Mouse (Mus musculus) small intestine, adult 2 months (tissue): ENCODE measurements around the gene Cetn3. TPM values are rescaled to one million over a fixed set of nuclear protein-coding genes. Genes with fewer than 3 reads are reported as not detected.

Source experiments
- H3K27ac ChIP-seq: fragments of 200-500 bp; 2 replicates; pipeline ENCODE4 v1.5.1; 2012; ENCODE audit warnings: low read depth, low read length, control low read depth, inconsistent platforms; ENCODE audit not compliant: insufficient read depth
- H3K27me3 ChIP-seq: fragments of 200-500 bp; 2 replicates; pipeline ENCODE4 v1.6.1; 2012; ENCODE audit warnings: mild to moderate bottlenecking, moderate library complexity, low read length, inconsistent platforms; ENCODE audit not compliant: control insufficient read depth, insufficient read depth
- H3K36me3 ChIP-seq: fragments of 200-500 bp; 2 replicates; pipeline ENCODE4 v1.6.1; 2012; ENCODE audit warnings: mild to moderate bottlenecking, low read length, control low read depth, inconsistent platforms; ENCODE audit not compliant: control insufficient read depth, insufficient read depth
- H3K4me1 ChIP-seq: fragments of 200-500 bp; 2 replicates; pipeline ENCODE4 v1.6.1; 2012; ENCODE audit warnings: low read length, inconsistent platforms, mixed read lengths; ENCODE audit not compliant: control insufficient read depth, insufficient read depth, insufficient read length
- H3K4me3 ChIP-seq: fragments of 200-500 bp; 2 replicates; pipeline ENCODE4 v1.5.1; 2012; ENCODE audit warnings: low read depth, mild to moderate bottlenecking, control low read depth, inconsistent platforms, low read length, moderate library complexity
- CTCF ChIP-seq: fragments of 200-500 bp; IDR thresholded peaks from 2 replicates; pipeline ENCODE4 v1.5.1; 2012; ENCODE audit warnings: low read depth, mild to moderate bottlenecking, control low read depth, inconsistent platforms, low read length, moderate library complexity, mixed read lengths; ENCODE audit not compliant: insufficient replicate concordance, insufficient read length; ENCODE audit errors: extremely low read depth
- POLR2A ChIP-seq: fragments of 200-500 bp; IDR thresholded peaks from 2 replicates; pipeline ENCODE4 v1.6.1; 2012; ENCODE audit warnings: low read depth, mild to moderate bottlenecking, control low read depth, inconsistent platforms, low read length, moderate library complexity
- WGBS: fragments of 180-500 bp; shearing (Covaris S2); methylation state at CpG from one replicate; pipeline ENCODE4 v1.1.7; 2018; 5-methylcytosine and 5-hydroxymethylcytosine counted together
- polyA plus RNA-seq: library from polyadenylated mRNA; depleted of rRNA; stranded (reverse); fragments of >200 nt; gene quantifications from 2 replicates; pipeline ENCODE4 v1.2.3, GENCODE M21; 2012; rRNA removed

Gene Cetn3
- 0.30 and 0.68 TPM in 2 replicates for polyA plus RNA-seq

- TF ChIP-seq POLR2A: no peak
- no peak for TF ChIP-seq CTCF
- Histone ChIP-seq H3K4me3 (peak within 1 kb of the TSS; percentile 77), H3K4me1 (peaks cover 3% of the 10 kb centered on the region; the same call in 1 of the 2 replicates), H3K27me3 (no peaks in the 10 kb centered on the region), H3K27ac (peak within 1 kb of the TSS; percentile 76), H3K36me3 (peaks cover 8% of the 10 kb centered on the region)
- under 1% methylated on average over 29 of the region's 29 CpGs for WGBS
These were observed at the start of gene Cetn3 for GRCm38 (mm10) chr13:81782971-81783404. TSS of gene Cetn3 (plus strand) at chr13:81783077.

GRCm38 (mm10) chr13:81736606-81737005, 46.3 kb upstream of the Cetn3 start:
- TF ChIP-seq CTCF: no peak
- TF ChIP-seq POLR2A: no peak
- no peaks in the 10 kb centered on the region for H3K36me3 ChIP-seq
- H3K4me1 ChIP-seq: no peaks in the 10 kb centered on the region
- no peaks in the 10 kb centered on the region for H3K27me3 ChIP-seq
- no peak overlapping the region for H3K27ac ChIP-seq
- no peak overlapping the region for H3K4me3 ChIP-seq
- 82% methylated on average over 5 of the region's 5 CpGs for WGBS

- WGBS: 34% methylated on average over 3 of the region's 3 CpGs
- no peaks in the 10 kb centered on the region for H3K27me3 ChIP-seq
- TF ChIP-seq CTCF: no peak
- no peak for TF ChIP-seq POLR2A
- H3K27ac ChIP-seq: no peak overlapping the region
- H3K4me1 ChIP-seq: no peaks in the 10 kb centered on the region
- H3K4me3 ChIP-seq: no peak overlapping the region
- no peaks in the 10 kb centered on the region for H3K36me3 ChIP-seq
These were observed 42.0 kb upstream of the Cetn3 start for GRCm38 (mm10) chr13:81740898-81741297.

GRCm38 (mm10) chr13:81743391-81744091, 39.3 kb upstream of the Cetn3 start:
- H3K4me3 ChIP-seq: no peak overlapping the region
- TF ChIP-seq POLR2A: no peak
- no peak for TF ChIP-seq CTCF
- H3K36me3 ChIP-seq: no peaks in the 10 kb centered on the region
- H3K27ac ChIP-seq: no peak overlapping the region
- H3K4me1 ChIP-seq: no peaks in the 10 kb centered on the region
- no peaks in the 10 kb centered on the region for H3K27me3 ChIP-seq
- WGBS: 57% methylated on average over 10 of the region's 10 CpGs

- Histone ChIP-seq H3K4me1 (no peaks in the 10 kb centered on the region), H3K4me3 (no peak overlapping the region), H3K36me3 (no peaks in the 10 kb centered on the region), H3K27ac (no peak overlapping the region), H3K27me3 (no peaks in the 10 kb centered on the region)
- WGBS: 23% methylated on average over 2 of the region's 2 CpGs
- no peak for TF ChIP-seq CTCF
- TF ChIP-seq POLR2A: no peak
These were observed 38.8 kb upstream of the Cetn3 start for GRCm38 (mm10) chr13:81744092-81744396.

- no peak for TF ChIP-seq POLR2A
- no peak for TF ChIP-seq CTCF
These were observed 28.0 kb upstream of the Cetn3 start for GRCm38 (mm10) chr13:81754878-81755277.

GRCm38 (mm10) chr13:81755324-81755723, 27.6 kb upstream of the Cetn3 start:
- H3K36me3 ChIP-seq: no peaks in the 10 kb centered on the region
- no peak overlapping the region for H3K27ac ChIP-seq
- H3K4me1 ChIP-seq: no peaks in the 10 kb centered on the region
- H3K27me3 ChIP-seq: no peaks in the 10 kb centered on the region; the same call in 1 of the 2 replicates
- H3K4me3 ChIP-seq: no peak overlapping the region
- 91% methylated on average over 1 of the region's 1 CpGs for WGBS
- TF ChIP-seq POLR2A: no peak
- no peak for TF ChIP-seq CTCF

More at GRCm38 (mm10) chr13:81754878-81755277, 28.0 kb upstream of the Cetn3 start:
- Histone ChIP-seq H3K36me3 (no peaks in the 10 kb centered on the region), H3K4me3 (no peak overlapping the region), H3K27me3 (no peaks in the 10 kb centered on the region; the same call in 1 of the 2 replicates), H3K4me1 (no peaks in the 10 kb centered on the region), H3K27ac (no peak overlapping the region)

GRCm38 (mm10) chr13:81757058-81757660, 25.7 kb upstream of the Cetn3 start:
- no peak overlapping the region for H3K4me3 ChIP-seq
- no peaks in the 10 kb centered on the region for H3K36me3 ChIP-seq
- H3K4me1 ChIP-seq: no peaks in the 10 kb centered on the region
- no peaks in the 10 kb centered on the region; the same call in 1 of the 2 replicates for H3K27me3 ChIP-seq
- H3K27ac ChIP-seq: no peak overlapping the region
- 75% methylated on average over 5 of the region's 5 CpGs for WGBS
- TF ChIP-seq CTCF (no peak), POLR2A (no peak)
